Mouse (Mus musculus): Measurements from ENCODE around the gene Rps27l.

Rps27l gene

GRCm38 (mm10) chr9:66977982-66978381 is 32.1 kb downstream of the Rps27l start:
- in situ Hi-C loops (cut with MboI, MseI), result loop anchor here in 1 of 2 experiments (10.0 kb wide), 1 partner anchor 463 kb away; the partner anchor contains the start of gene Fbxl22

- in situ Hi-C loops (cut with MboI, MseI), result loop anchor here in 1 of 2 experiments (10.0 kb wide), 1 partner anchor 464 kb away; the partner anchor contains the start of gene Fbxl22
Measured at GRCm38 (mm10) chr9:66978468-66978867, 32.6 kb downstream of the Rps27l start.

DNA sequence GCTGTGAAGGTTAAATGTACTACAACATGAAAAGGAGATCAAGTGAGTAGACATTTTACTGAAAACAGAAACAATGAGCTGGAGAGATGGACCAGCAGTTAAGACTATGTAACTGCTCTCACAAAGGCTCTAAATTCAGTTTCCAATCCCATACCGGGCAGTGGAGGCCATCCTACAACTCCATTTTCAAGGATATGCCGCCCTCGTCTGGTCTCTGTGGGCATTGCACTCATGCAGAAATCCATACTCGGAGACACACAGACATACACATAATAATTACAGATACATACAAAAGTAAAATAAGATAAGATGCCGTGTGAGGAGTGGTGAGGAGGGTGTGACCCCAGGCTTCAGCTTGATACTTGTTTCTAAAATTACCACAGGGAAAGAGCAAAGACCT is 34.6 kb downstream of the Rps27l start:
- in situ Hi-C loops (cut with MboI, MseI), result no loop called here

DNA sequence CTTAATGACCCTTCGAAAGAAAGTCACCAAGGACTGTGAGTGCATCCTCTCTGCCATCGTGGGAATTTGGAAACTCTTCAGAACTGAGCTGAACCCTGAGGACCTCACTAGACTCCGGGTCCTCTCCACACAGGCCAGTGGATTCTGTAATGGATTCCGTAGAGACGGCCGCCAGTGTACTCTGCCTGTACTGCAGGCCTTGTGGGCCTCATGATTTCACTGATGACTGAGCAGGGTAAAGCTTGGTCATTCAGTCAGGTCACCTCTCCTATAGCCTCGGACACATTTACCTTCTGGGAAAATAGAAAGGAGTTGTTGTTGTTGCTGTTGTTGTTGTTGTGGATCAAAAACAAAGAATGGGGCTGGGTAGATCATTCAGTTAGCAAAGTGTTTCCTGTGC is 36.2 kb downstream of the Rps27l start:
- in situ Hi-C loops (cut with MboI, MseI), result no loop called here

DNA sequence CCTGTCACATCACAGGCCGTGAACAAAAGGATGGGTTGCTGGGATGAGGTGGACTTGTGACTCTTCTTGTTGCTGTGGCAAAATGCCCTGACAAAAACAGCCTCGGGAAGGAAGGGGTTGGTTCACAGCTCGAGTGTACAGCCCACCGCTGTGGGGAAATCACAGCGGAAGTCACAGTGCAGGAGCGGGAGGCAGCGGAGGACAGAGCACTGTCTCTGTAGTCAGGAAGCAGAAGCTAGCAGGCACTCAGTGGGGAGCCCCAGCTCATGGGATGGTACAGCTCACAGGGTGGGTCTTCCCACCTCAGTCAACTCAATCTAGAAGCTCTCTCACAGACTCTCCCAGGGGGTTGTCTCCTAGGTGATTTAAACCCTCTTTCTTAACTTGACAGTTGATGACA is 39.5 kb downstream of the Rps27l start:
- in situ Hi-C loops (cut with MboI, MseI), result no loop called here

- in situ Hi-C loops (cut with MboI, MseI), result no loop called here
Measured at GRCm38 (mm10) chr9:66988198-66988887, 42.5 kb downstream of the Rps27l start.

GRCm38 (mm10) chr9:66988888-66989414 is 43.1 kb downstream of the Rps27l start:
- in situ Hi-C loops (cut with MboI, MseI), result no loop called here

GRCm38 (mm10) chr9:66989581-66989980 is 43.7 kb downstream of the Rps27l start:
- in situ Hi-C loops (cut with MboI, MseI), result no loop called here

DNA sequence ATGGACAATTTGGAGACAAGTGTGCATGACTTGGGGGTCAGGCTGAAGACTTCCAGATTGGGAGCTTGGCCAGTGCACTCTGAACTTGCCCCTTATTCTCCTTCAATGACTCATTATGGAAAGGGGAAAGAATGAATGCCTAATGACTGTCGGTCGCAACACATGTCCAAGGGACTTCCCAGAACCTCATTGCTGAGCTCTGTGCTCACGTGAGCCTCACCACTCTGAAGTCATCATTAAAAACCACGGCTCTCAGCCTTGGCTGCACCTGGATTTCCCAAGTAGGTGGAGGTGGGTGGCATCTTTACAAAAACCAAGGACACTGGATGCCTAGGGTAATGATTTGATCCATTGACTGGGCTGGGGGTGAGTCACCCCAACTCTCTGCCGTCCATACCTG is 44.2 kb downstream of the Rps27l start:
- in situ Hi-C loops (cut with MboI, MseI), result no loop called here

GRCm38 (mm10) chr9:66991021-66991749 is 45.3 kb downstream of the Rps27l start:
- in situ Hi-C loops (cut with MboI, MseI), result no loop called here

GRCm38 (mm10) chr9:66991750-66992410 is 46.0 kb downstream of the Rps27l start:
- in situ Hi-C loops (cut with MboI, MseI), result no loop called here
